Mouse (Mus musculus) natural killer cell, adult 2 months (primary cell): ENCODE data around the gene Smarcd3.
"Not testable (repeated sequence)": the region's sequence is repeated elsewhere in the genome, so short reads cannot be mapped to it uniquely, and the experiment has no call there.

Experiments used
- DNase-seq, 2 experiments: peaks; one replicate each; pipeline ENCODE4 v3.0.0; 2022; ENCODE audit warnings: low spot score in 2 of 2

Gene Smarcd3

GRCm38 (mm10) chr5:24556709-24557108 lies 67.5 kb downstream of the Smarcd3 start, which contains the start of gene 4931409K22Rik:
TSS of gene 4931409K22Rik (minus strand) at chr5:24556809.
- no peak for DNase-seq

GRCm38 (mm10) chr5:24555335-24555734 lies 68.9 kb downstream of the Smarcd3 start:
- not testable (repeated sequence) for DNase-seq

- DNase-seq: no peak
Observed at GRCm38 (mm10) chr5:24553621-24554244, 70.5 kb downstream of the Smarcd3 start.

GRCm38 (mm10) chr5:24551317-24551688 lies 72.9 kb downstream of the Smarcd3 start:
- no peak for DNase-seq

GRCm38 (mm10) chr5:24550598-24551316 lies 73.5 kb downstream of the Smarcd3 start:
- DNase-seq: no peak

- no peak for DNase-seq
Observed at GRCm38 (mm10) chr5:24542643-24543042, 81.6 kb downstream of the Smarcd3 start.

GRCm38 (mm10) chr5:24541144-24541569 lies 83.1 kb downstream of the Smarcd3 start:
- no peak for DNase-seq
